Mouse (Mus musculus) 416B (cell line): ENCODE measurements at regions not wholly inside any gene's neighbourhood (a gene's known extent, or its start where the extent isn't known, plus 50 kb on each side); places are given as distances from the start of the nearest gene placed in this dataset.

ENCODE experiments used
- DNase-seq: peaks from one replicate; pipeline ENCODE4 v3.0.0; 2011; ENCODE audit warnings: low read depth

DNA sequence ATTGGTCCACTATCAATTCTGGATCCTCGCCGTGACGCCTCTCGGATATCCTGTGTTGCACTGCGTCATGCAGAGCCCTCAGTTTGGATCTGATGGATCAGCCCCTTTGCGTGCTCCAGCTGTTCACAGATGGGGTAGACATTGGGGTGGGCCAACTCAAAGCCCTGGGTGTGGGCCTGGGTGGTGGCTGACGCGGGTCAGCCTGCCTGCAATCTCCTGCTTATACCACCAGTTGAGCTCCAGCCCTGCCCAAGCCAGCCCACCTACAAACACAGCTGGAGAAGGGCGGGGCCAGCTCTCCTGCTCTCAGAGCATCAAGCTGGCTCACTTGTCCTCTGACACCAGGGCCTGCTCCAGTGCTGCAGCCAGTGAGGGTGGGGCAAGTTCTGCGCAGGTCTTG, 73.1 kb downstream of the Rps15a start:
- DNase-seq, result no peak

DNA sequence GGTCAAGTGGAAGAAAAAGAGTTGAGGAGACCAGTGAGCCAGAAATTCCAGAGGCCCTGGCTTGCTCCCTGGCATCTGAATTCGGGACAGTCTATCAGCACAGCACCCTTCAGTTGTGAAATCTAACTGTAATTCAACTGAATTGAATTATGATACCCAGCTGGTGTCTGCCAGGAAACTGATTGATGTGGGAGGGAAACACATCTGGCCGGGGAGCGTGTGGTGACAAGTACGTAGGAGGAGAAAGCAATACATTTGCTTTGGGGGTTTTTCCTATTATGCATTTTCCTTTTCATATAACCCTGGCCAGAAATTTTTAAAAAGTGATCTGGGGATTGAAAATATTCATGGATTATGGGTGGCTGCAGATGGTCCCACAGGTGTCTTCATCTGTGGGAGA, 76.1 kb downstream of the Rps15a start:
- DNase-seq, result no peak

DNA sequence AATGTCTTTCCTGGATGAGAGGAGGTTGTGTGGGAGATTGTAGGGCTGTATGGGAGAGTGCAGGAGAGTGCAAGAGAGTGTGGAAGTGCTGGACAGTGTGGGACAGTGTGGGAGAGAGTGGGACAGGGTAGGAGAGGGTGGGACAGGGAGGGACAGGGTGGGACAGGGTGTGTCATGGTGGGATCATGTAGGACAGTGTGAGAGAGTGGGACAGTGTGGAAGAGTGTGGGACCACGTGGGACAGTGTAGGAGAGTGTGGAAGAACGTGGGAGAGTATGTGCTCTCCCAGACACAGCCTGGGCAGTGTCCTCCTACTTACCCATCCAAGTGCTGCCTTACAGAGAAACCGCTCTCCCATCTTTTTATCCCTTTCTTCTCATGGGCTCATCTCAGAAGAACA, 78.9 kb downstream of the Rps15a start:
- no peak for DNase-seq

DNA sequence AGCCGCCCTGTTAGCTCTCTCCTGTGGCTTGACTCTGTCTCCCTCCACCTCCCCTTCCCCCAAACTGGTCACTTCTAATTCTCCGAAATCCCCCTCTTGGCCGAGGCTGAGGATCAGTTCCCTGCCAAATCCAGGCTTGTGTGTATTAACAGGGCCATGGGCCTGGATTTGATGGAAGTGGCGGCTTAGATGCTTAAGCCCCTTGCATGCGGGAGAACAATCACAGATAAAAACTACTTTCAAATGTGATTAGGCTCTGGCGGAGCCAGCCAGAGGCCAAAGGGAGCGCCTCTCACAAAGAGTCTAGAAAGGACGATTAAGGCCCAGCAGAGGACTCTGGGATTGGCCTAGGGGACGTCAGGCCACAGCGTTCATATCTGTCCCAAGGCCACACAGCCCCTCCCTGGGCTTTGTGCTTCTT, 89.9 kb downstream of the Rps15a start:
- DNase-seq, result no peak

DNA sequence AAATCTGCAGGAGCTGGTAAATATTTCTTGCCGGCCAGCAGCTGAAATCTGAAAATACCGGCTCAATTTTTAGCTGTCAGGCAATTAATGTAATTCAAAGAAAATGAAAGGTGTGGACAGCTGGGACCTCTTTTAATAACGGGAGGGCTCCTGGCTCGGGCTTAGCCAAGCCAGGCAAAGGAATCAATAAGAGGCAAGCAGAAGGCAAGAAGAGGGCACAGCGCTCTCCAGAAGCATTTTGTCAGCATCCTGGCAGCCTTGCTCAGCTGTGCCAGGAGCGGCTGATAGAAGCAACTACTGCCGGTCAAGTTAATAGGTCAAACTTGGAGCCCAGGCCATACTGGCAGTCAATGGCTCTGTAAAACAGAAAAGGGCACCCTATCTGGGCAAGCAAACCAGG, 111.4 kb downstream of the Rps15a start:
- no peak for DNase-seq

DNA sequence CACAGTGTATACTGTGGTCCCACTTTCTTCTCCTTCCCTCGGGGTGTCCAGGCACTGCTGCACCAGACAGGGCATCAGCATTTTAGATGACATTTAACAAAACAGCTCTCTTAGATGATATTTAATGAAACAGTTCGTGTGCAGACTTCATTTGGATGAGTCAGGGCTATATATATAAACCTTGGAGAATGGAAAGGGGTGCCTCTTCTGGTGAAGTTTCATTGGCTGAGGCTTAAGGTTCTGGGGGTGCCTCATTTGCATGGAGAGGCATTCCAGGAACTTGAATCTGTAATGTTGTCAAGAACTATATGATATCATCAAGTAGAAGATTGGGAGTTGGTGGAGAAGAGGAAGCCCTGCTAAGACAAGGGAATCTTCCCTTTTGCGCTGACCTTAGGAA, 114.1 kb downstream of the Rps15a start:
- no peak for DNase-seq

DNA sequence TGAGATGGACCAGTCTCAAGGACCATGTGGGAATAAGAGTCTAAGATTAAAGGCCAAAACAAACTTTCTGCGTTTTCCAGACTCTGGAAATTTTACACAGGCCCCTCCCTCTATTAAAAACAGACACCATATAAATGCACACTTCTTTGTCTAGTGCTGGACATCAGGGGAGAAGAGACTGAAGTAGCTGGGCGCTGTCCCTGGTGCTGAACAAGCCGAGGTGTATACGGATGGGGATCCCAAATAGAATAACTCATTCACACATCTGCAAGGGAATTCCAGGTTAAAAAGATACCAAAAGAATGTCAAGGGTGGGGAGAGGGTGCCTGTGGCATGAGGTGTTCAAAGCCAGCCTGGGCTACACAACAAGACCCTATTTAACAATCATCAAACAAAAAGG, 114.9 kb downstream of the Rps15a start:
- DNase-seq, result peak; percentile 36

DNA sequence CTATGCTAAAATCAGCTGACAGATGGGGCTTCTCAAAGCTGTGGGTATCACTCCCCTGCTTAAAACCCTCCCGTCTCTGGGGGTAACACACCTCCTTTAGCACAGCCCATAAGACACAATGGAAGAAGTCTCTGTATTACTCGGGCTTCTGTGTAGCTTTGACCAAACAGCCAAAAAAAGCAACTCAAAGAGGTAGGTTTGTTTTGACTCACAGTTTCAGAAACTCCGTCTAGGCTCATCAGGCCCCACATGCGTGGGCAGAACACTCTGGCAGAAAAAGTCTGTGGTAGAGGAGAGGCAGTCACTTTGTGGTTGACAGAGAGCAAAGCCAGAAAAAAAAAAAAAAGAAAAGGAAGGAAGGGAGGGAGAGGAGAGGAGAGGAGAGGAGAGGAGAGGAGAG, 133.8 kb downstream of the Rps15a start:
- DNase-seq, result no peak

DNA sequence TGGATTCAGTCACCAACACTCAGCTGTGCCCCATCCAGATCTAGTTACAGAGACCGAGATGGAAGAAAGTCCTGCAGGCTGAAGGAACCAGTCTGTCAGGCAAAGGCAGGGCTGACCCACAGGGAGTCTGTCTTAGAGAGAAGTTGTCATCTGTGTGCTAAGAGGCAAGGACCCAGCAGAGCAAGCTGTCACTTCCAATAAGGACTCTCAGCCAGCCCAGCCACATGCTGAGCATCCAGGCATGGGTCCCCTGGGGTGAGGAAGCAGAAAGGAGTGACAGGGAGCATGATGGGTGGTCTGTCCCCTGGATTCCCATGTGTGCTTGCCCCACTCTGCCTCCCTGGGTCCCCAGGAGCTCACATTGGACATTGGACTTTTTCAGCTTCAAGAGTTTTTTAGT, 144.8 kb downstream of the Rps15a start:
- no peak for DNase-seq

DNA sequence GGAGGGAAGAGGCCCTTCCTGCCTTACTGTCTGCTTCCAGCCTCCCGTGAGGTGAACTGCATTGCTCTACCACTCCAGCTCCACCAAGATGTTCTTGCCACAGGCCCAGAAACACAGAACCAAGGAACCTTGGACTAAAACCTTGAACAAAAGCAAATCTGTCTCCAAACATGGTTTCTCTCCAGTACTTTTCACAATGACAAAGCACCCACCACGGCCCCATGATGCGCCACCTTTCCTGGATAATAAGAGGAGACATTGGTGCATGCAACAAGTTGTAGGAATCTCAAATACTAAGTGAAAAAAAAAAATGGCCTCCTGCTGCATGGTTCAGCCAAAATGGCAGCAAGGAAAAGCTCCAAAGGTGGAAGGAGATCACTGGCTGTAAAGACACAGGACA, 172.6 kb downstream of the Rps15a start:
- no peak for DNase-seq

DNA sequence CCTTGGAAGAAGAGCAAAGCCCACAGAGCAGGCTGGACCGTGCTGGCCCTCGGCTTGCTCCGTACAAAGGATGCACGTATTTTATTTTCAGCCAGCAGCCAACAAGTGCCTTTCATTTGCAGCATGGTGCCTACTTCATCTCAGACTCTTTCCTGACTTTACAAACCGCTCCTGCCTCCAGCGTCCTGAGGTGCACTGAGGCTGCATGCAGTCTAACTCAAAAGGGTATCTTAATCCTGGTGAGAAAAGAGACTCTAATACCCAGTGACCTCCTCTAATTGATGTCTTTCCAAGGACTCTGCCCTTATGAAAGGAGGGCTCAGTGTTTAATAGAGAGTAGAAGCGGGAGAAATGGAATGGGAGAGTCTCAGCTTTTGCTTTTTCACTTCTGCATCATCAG, 176.4 kb downstream of the Rps15a start:
- no peak for DNase-seq

DNA sequence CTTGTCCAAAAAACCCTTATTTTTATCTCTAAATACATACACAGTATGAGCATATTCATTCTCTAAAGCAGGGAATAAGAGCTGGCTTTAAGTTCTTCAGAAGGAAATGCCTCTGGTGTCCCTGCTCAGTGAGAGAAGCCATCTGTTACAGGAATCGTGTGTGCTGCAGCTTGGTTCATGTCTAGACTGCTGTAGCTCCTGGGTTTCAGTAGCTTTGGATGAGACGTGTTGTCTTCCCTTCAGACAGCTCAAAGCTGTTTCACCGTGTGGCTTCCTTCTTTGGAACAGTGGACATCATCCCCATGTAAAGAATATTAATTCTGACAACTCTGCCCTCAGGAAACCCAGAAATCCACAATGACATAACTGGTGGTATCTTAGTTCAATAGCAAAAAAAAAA, 181.1 kb downstream of the Rps15a start:
- no peak for DNase-seq

DNA sequence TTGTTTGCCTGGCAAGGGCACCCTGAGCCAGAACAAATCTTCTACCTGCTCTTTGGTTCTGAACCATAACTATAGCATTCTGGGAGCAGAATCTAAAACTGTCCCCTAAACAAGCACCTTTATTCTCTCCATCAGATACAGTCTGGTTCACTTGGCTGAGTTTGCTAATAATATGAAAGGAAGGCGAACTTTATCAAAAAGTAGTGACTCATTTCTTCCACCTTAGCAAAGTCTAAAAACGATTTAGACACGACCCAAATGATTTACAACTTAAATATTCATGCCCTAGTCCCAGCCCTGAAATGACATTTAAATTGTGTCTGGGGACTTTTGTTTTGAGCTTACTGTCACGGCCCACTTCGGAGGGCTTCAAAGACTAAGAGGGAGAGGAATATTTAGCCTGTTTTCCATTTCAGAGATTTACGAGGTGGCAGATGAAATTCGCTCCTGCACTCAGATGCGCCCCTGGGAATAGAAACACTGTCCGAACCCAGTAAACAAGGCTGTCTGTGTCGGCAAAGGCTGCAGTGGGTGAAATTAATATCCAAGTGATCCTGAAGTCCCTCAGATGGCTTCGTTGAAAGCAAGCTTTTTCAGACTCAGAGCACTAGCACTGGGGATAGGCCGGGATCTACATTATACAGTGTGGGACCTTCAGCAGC, 184.6 kb downstream of the Rps15a start:
- DNase-seq, result no peak

DNA sequence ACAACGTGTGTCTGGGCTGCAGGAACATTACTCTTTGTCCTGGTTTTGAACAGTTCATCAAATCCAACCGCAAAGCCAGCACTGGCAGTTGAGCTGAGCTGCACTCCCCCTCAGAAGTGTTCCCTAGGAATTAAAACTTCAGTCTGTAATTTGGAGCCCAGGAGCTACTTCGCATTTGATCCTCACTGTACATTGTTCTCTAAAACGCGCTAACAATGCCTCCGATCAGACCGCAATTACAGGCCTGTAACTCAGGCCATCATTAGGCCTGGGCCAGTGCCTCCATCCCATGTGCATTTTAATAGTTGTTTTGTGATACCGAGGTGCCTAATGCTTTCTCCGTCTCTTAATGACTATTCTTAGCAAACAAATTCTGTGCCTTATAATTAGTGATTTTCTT, 185.6 kb downstream of the Rps15a start:
- no peak for DNase-seq

DNA sequence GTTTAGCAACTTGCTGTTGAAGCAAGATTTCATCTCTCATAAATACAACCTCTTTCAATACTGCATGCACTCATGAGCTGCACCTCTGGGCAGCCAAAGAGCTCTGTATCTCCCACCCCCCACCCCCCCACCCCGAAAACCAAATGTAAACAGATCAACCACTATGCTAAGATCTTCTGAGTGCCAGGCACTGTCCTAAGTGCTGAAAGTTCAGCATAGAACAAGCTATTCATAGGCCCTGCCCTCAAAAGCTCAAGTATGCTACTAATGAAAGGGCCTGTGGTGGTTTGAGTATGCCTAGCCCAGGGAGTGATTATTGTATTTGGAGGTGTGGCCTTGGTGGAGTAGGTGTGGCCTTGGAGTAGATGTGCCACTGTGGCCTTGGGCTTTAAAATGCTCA, 189.6 kb downstream of the Rps15a start:
- no peak for DNase-seq

DNA sequence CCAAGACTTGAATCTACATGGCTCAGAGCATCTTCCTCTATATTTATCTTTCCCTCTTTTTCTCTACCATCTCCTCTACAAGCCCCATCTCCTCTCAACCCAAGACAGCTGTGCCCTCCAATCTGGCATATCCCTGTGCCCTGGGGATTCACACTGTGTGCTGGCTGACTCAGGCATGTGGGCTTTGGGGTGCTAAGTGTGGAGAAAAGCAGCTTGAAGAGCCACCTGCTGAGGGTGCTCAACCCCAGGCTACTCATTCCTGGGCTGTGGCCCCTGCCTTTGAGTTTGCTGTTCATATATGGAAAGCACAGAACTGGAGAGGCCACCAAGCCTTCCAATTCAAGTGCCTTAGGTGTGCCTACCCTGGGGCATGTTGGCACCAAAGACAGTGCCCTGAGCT, 193.7 kb downstream of the Rps15a start:
- DNase-seq, result no peak

DNA sequence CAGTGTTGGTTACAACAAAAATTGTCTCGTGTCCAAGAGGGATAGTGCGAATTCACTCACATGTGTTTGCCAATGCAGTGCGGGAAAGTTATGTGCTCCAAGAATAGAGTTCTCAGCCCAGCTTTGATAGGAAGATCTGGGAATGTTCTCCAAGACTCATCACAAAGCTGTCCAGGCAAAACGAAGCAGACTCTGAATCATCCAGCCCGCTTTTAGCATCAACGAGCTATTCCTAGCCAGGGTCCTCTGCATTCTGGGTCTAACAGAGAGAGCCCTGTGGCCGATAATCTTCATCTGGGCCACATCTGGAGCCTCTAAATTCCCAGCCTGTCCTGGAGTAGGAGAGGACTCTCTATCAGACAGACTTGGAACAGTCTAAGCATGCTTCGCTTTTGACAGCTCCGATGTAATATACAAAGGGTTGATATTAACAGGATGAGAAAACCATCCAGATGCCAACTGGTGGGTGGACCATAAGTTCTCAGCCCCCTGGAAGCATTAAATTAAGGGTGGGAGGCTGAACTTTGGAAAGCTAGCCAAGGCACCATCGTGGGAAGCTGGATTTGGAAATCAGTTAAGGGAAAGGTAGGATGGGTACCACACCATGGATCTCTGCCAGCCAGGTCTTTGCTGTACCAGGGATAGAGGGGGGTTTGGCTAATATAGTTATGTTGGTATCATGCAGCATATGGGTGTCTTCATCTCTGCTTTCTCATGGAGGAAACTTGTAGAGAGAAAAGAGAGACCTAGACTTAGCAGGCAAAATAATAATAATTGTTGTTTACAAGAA, 197.6 kb downstream of the Rps15a start:
- DNase-seq, result no peak

DNA sequence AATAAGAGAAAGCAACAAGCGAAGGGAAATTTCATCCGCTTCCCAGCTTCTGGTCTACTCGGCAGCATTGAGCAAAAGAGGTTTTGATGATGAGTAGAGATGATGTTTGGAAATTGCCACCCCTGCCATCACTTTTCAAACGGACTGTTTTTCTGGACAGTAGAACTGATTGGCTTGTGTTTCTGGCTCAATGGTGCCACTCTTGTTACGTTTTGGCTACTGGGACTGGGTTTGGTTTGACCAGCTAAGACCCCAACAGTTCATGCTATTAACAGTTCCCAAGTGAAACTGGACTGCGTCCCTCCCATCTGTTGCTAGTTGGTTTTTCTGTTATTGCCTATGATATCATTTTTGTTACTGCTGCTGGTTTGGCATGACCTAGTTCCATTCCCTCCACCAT, 199.1 kb downstream of the Rps15a start:
- DNase-seq, result no peak

DNA sequence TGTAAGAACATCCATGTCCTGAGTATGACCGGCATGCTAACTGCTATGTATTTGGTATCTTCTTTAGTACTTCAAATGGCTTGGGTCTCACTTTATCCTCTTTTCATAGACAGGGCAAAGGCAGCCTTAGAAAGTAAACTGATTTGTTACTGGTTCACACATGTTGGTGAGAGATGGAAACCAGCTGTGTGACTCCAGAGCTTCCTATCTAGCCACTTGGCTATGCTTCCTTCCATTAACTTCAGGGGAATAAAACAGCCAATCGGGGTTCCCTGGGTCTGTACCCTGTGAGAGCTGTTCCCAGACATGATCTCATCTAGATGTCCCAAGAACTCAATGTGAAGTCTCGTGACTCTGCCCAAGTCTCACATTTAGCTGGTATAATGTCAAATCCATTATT, 203.5 kb downstream of the Rps15a start:
- DNase-seq, result no peak

DNA sequence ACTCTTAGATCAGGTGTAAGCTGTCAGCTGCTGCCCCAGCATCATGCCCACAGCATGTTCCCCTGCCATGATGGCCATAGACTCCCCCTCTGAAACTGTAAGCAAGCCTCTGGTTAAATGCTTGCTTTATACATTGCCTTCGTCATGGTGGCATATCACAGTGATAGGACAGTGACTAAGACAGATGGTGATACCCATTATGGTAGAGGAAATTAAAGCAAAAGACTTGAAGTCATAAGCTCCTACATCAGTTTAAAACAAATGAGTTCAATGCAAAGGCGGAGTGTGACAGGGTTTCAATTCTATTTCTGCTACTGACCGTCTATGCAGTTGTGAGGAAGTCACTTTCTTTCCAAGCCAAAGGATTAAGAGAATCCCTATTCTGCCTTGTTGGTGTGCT, 204.9 kb downstream of the Rps15a start:
- DNase-seq, result no peak

DNA sequence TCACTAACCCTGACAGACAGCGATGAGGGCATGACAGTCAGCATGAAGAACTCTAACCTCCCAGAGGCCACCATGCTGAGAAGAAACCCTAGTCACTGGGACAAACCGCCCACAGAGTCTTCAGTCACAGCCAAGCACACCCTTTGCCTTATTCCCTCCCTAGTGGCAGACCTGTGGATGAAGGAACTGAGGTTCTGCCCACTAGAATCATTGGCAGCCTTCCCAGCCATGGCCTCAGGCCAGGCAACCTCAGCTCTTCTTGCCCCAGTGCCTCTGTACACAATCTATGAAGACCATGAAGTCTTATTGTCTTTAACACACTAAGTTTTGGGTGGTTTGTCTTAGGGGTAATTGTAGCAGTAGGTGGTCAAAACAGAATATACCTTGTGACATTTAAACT, 219.5 kb downstream of the Rps15a start:
- no peak for DNase-seq

DNA sequence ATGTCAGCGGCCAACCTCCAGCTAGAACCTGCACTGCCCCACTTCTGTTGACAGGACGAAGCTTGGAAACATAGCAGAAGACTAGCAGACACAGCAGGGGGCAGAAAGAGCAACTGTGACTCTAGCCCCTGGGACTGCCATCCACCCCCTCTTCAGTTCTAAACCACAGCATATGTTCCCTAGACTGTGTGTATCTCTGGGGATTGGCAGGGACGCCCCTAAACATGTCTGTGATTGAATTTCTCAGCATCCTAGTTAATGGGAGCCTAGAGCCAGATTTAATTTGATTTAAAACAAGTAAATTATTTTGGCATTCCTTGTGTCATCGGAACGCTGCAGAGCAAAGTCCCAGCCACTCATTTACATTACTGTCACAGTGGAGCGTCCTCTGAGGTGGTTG, 228.7 kb downstream of the Rps15a start:
- no peak for DNase-seq

DNA sequence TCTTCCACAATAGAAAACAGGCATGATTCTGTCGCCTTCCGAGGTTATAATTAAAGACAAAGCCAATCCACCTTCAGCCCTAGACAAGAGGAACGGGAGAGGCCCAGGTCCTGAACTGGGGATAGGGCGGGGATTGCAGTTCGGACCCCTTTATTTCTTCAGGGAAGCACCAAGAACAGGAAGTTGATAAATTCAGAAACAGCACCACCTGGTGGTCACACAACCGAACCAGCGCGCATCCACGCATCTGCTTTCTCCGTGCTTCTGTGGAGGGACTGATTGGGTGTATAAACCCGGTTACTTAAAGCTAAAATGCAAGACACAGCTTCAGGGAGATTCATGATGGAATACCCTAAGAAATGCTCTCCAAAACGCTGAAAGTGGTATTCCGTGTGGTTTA, 233.2 kb downstream of the Rps15a start:
- peak; percentile 53 for DNase-seq

DNA sequence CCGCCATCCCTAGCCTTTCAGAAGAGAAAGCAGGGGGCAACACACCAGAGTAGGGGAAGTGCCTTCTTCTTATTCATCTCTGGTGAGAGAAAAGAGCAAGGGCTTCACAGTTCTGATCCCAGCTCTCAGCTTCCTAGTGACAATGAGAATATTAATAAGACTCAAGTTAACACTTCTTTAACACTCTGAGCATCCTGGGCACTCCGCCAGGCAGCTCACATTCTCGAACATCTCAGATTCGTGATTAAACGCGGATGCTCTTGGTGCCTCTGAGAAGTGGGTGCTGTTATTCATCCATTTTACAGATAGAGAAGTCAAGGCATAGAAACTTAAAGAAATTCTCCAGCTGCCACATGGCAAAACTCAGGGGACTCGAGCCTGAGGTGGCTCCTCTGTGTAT, 237.1 kb downstream of the Rps15a start:
- DNase-seq, result no peak
